Mouse (Mus musculus) liver, adult 2 months (tissue): Measurements from ENCODE around the gene Gm10217.

Source experiments
- CTCF ChIP-seq: fragments of 200-500 bp; IDR thresholded peaks from 2 replicates; pipeline ENCODE4 v1.5.1; 2011; ENCODE audit warnings: low read depth, low read length, control low read depth
- POLR2A ChIP-seq: fragments of 200-500 bp; IDR thresholded peaks from 2 replicates; pipeline ENCODE4 v1.6.1; 2011; ENCODE audit warnings: low read length, control low read depth; ENCODE audit not compliant: insufficient read depth; ENCODE audit errors: extremely low read depth

GRCm38 (mm10) chr8:9899199-9899598, 35.1 kb downstream of the Gm10217 start:
- TF ChIP-seq CTCF: no peak
- TF ChIP-seq POLR2A: no peak
